Mouse (Mus musculus) liver, embryonic 14.5 days (tissue): ENCODE results near the gene Rxfp2.

Source experiments
- CTCF ChIP-seq: IDR thresholded peaks from 2 replicates; pipeline ENCODE4 v1.5.1; 2016; ENCODE audit warnings: antibody characterized with exemption, low read depth, control low read depth
- EP300 ChIP-seq: IDR thresholded peaks from 2 replicates; pipeline ENCODE4 v1.6.1; 2016; ENCODE audit warnings: antibody characterized with exemption, low read depth

- no peak for TF ChIP-seq CTCF
- no peak for TF ChIP-seq EP300
These were observed 6.9 kb downstream of the Rxfp2 start for GRCm38 (mm10) chr5:150025326-150025725.
